Mouse (Mus musculus) CH12.LX (cell line): ENCODE measurements at regions not wholly inside any gene's neighbourhood (a gene's known extent, or its start where the extent isn't known, plus 50 kb on each side); places are given as distances from the start of the nearest gene placed in this dataset.

Experiments
- BHLHE40 ChIP-seq: IDR thresholded peaks from 2 replicates; pipeline ENCODE4 v1.6.1; 2011; ENCODE audit warnings: mild to moderate bottlenecking, low read depth, low read length, improper control_type of control experiment
- CHD2 ChIP-seq: IDR thresholded peaks from 2 replicates; pipeline ENCODE4 v1.6.1; 2011; ENCODE audit warnings: low read length, improper control_type of control experiment
- CTCF ChIP-seq, 2 experiments: IDR thresholded peaks in 1 of 2; conservative IDR thresholded peaks in 1 of 2; 2 replicates each; pipeline ENCODE4 v1.5.1; 2011 to 2012; ENCODE audit warnings: low read depth in 2 of 2, low read length in 2 of 2, improper control_type of control experiment in 1 of 2, inconsistent platforms in 1 of 2, mild to moderate bottlenecking in 1 of 2, moderate library complexity in 1 of 2
- E2F4 ChIP-seq: IDR thresholded peaks from 2 replicates; pipeline ENCODE4 v1.6.1; 2011; ENCODE audit warnings: low read depth, low read length, improper control_type of control experiment; ENCODE audit not compliant: insufficient replicate concordance
- IRF4 ChIP-seq: IDR thresholded peaks from 2 replicates; pipeline ENCODE4 v1.6.1; 2014; ENCODE audit warnings: low read depth, mild to moderate bottlenecking, inconsistent platforms, low read length, improper control_type of control experiment
- KAT2A ChIP-seq: IDR thresholded peaks from 2 replicates; pipeline ENCODE4 v1.6.1; 2012; ENCODE audit warnings: low read length, improper control_type of control experiment, inconsistent platforms; ENCODE audit not compliant: insufficient replicate concordance
- MAX ChIP-seq: IDR thresholded peaks from 2 replicates; pipeline ENCODE4 v1.6.1; 2011; ENCODE audit warnings: low read length, improper control_type of control experiment
- MAZ ChIP-seq: IDR thresholded peaks from 2 replicates; pipeline ENCODE4 v1.6.1; 2012; ENCODE audit warnings: low read depth, mild to moderate bottlenecking, inconsistent platforms, low read length, improper control_type of control experiment, moderate library complexity
- MYC ChIP-seq: IDR thresholded peaks from 2 replicates; pipeline ENCODE4 v1.6.1; 2011; ENCODE audit warnings: low read depth, mild to moderate bottlenecking, improper control_type of control experiment, low read length
- NELFE ChIP-seq: IDR thresholded peaks from 2 replicates; pipeline ENCODE4 v1.6.1; 2011; ENCODE audit warnings: low read depth, low read length, improper control_type of control experiment
- POLR2A ChIP-seq: IDR thresholded peaks from 2 replicates; pipeline ENCODE4 v1.6.1; 2011; ENCODE audit warnings: low read depth, mild to moderate bottlenecking, improper control_type of control experiment, low read length
- UBTF ChIP-seq: IDR thresholded peaks from 2 replicates; pipeline ENCODE4 v1.6.1; 2012; ENCODE audit warnings: low read depth, mild to moderate bottlenecking, inconsistent platforms, low read length, improper control_type of control experiment, moderate library complexity
- USF2 ChIP-seq: conservative IDR thresholded peaks from 2 replicates; pipeline ENCODE4 v1.6.1; 2011; ENCODE audit warnings: low read depth, low read length, improper control_type of control experiment

DNA sequence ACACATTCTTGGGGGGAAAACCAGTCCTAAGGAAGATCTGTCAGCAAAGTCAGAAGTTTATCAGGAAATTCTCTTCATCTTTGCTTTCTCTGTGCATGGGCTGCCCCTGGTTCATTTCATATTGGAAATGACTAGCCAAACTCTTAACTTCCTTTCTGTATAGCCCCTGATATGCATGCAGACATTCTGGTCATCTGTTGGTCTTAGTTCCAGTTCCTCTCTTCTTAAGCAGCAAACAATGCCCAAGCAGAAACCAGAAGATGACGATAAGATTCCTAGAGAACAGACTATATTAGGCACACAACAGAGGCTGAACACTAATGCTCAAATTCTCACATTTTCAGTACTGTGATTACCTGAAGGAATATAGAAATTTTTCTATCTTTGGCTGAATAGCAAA, 176.0 kb downstream of the Arl4a start:
- TF ChIP-seq USF2 (no peak), CTCF (conservative IDR thresholded peaks at IDR 0.05 in 1 of 2, IDR thresholded peaks at IDR 0.05 in 1 of 2; ENCODE audit: low read depth in 2 of 2, low read length in 2 of 2) (no peak), POLR2A (no peak), KAT2A (no peak), BHLHE40 (peak; percentile 70), UBTF (no peak), IRF4 (peak; percentile 96), MAZ (0 out of 2 replicates have a peak, but pooled peaks have one; percentile 39), CHD2 (peak; percentile 78; the same call in 1 of the 2 replicates), E2F4 (no peak), NELFE (no peak), MYC (0 out of 2 replicates have a peak, but pooled peaks have one; percentile 59), MAX (no peak)
